In the genomic region with DNA sequence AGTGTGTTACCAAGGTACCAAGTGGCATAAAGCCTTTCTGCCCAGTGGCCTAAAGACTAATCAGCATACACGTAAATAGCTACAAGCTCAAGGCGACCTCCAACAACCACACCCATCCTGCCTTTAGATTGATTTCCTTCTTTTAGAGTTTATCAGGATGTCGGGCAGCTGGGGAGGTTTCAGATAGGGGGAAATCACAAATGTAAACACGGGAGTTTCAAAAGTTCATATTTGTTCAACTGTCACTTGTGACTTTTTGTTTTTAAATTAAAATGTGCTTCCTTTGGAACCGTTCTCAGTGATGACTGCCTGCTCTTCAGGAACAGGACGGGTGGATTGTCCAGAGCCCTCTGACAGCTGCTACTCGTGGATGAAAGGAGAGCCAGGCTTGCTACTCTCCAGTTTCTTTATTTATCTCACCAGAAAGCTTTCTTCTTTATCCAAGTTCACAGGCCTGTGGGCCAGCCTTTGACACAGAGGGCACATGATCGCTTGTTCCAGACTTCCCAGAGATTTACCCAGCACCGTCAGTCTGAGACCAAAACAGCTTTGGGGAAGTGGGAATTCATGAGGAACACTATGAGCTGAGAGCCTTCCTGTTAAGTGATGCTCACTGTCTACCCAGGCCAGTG, we compare ENCODE assay signal across 17 mouse cellular contexts. TPM values are rescaled to one million over a fixed set of nuclear protein-coding genes. Genes with fewer than 3 reads are reported as not detected.
DNase-seq lines count a peak whose midpoint lies in the region; ATAC-seq and TF ChIP-seq lines count a peak whose summit lies in the region.
"Had no signal": no experiment of that assay in that cellular context is flagged by ENCODE, and none has a peak within 500 bp of the region (broad histone marks: within the 10 kb centered on the region; RNA-seq: fewer than 3 reads in every experiment).

No protein-coding gene starts in this region.

- ATAC-seq in intestine, embryonic 16.5 days, result 0 out of 2 replicates have a peak, but pooled peaks have one; percentile 33
- no peak for ATAC-seq in intestine, embryonic 15.5 days
- no peak for ATAC-seq in heart, embryonic 14.5 days (ENCODE audit: insufficient number of reproducible peaks, insufficient read depth, low FRiP score, low read depth)
- peak; percentile 74 for ATAC-seq in lung, postnatal 0 days
- no peak for ATAC-seq in midbrain, embryonic 16.5 days
- ATAC-seq: activated CD4-positive, CD25-positive, alpha-beta regulatory T cell, adult 4 months; inflammation-experienced regulatory T-cells, adult 6 months had no signal

- no peaks in the 10 kb centered on the region for H3K4me1 ChIP-seq in intestine, embryonic 16.5 days (ENCODE audit: control insufficient read depth, insufficient read depth, low read length)
- H3K4me1 ChIP-seq in intestine, embryonic 15.5 days (replicated peaks), result no peaks in the 10 kb centered on the region
- peaks cover 5 to 21% of the 10 kb centered on the region in 2 experiments; a peak in 2 of 4 replicates for H3K4me1 ChIP-seq in heart, embryonic 14.5 days (ENCODE audit: control insufficient read depth in 2 of 2, insufficient read depth in 2 of 2, low read length in 2 of 2)
- 0 out of 2 replicates have a peak, but pooled peaks cover 2% of the 10 kb centered on the region for H3K4me1 ChIP-seq in lung, postnatal 0 days (ENCODE audit: insufficient read depth, low read depth, low read length)
- H3K4me1 ChIP-seq in midbrain, embryonic 16.5 days (ENCODE audit: control insufficient read depth, insufficient read depth, low read length), result no peaks in the 10 kb centered on the region
- H3K4me1 ChIP-seq: midbrain, embryonic 12.5 days; neural tube, embryonic 15.5 days had no signal

- H3K4me3 ChIP-seq in intestine, embryonic 16.5 days (ENCODE audit: low read length), result no peak overlapping the region
- no peak overlapping the region for H3K4me3 ChIP-seq in intestine, embryonic 15.5 days (replicated peaks)
- no peak overlapping the region for H3K4me3 ChIP-seq in heart, embryonic 14.5 days (ENCODE audit: control insufficient read depth in 1 of 2, insufficient read depth in 1 of 2, low read depth in 1 of 2, low read length in 2 of 2)
- no peak overlapping the region for H3K4me3 ChIP-seq in lung, postnatal 0 days (ENCODE audit: low read depth, low read length)
- H3K4me3 ChIP-seq in midbrain, embryonic 16.5 days (ENCODE audit: low read depth, low read length), result no peak overlapping the region
- H3K4me3 ChIP-seq: midbrain, embryonic 12.5 days; neural tube, embryonic 15.5 days had no signal

- H3K9me3 ChIP-seq in intestine, embryonic 16.5 days (ENCODE audit: control insufficient read depth, low read length), result no peaks in the 10 kb centered on the region
- H3K9me3 ChIP-seq in intestine, embryonic 15.5 days, result no peaks in the 10 kb centered on the region
- H3K9me3 ChIP-seq in heart, embryonic 14.5 days (ENCODE audit: control insufficient read depth, low read length), result no peaks in the 10 kb centered on the region
- H3K9me3 ChIP-seq in lung, postnatal 0 days (ENCODE audit: low read length), result no peaks in the 10 kb centered on the region
- no peaks in the 10 kb centered on the region for H3K9me3 ChIP-seq in midbrain, embryonic 16.5 days (replicated peaks; ENCODE audit: control insufficient read depth, low read length, poor library complexity, severe bottlenecking)
- H3K9me3 ChIP-seq: neural tube, embryonic 15.5 days had no signal

- no peak overlapping the region for H3K4me2 ChIP-seq in intestine, embryonic 16.5 days (ENCODE audit: low read depth, low read length)
- no peak overlapping the region for H3K4me2 ChIP-seq in intestine, embryonic 15.5 days (replicated peaks)
- H3K4me2 ChIP-seq in heart, embryonic 14.5 days (ENCODE audit: low read length), result peak overlapping the region; percentile 13; the same call in 1 of the 2 replicates
- no peak overlapping the region for H3K4me2 ChIP-seq in lung, postnatal 0 days (replicated peaks; ENCODE audit: low read depth, low read length)
- H3K4me2 ChIP-seq in midbrain, embryonic 16.5 days (ENCODE audit: low read length), result no peak overlapping the region
- H3K4me2 ChIP-seq: midbrain, embryonic 12.5 days; neural tube, embryonic 15.5 days had no signal

- TF ChIP-seq EP300 in lung, postnatal 0 days (IDR thresholded peaks at IDR 0.05), result peak; percentile 93

- no peak for TF ChIP-seq CTCF in lung, postnatal 0 days (IDR thresholded peaks at IDR 0.05)

- intact Hi-C loops in left cerebral cortex, postnatal 36 days (cut with DNase I), result no loop called here

- no peaks in the 10 kb centered on the region for H3K27me3 ChIP-seq in intestine, embryonic 16.5 days (replicated peaks; ENCODE audit: control insufficient read depth, insufficient read depth, low read length)
- H3K27me3 ChIP-seq in intestine, embryonic 15.5 days (replicated peaks), result no peaks in the 10 kb centered on the region
- H3K27me3 ChIP-seq in heart, embryonic 14.5 days (ENCODE audit: control insufficient read depth, insufficient read depth, low read length), result no peaks in the 10 kb centered on the region
- H3K27me3 ChIP-seq in lung, postnatal 0 days (replicated peaks; ENCODE audit: insufficient read depth, low read length), result no peaks in the 10 kb centered on the region
- no peaks in the 10 kb centered on the region for H3K27me3 ChIP-seq in midbrain, embryonic 16.5 days (ENCODE audit: control insufficient read depth, insufficient read depth, low read depth, low read length)
- H3K27me3 ChIP-seq: CH12.LX; midbrain, embryonic 12.5 days; neural tube, embryonic 15.5 days had no signal

- H3K36me3 ChIP-seq in intestine, embryonic 16.5 days (ENCODE audit: control insufficient read depth, insufficient read depth, low read length), result no peaks in the 10 kb centered on the region
- H3K36me3 ChIP-seq in intestine, embryonic 15.5 days, result no peaks in the 10 kb centered on the region
- H3K36me3 ChIP-seq in heart, embryonic 14.5 days (ENCODE audit: control insufficient read depth, insufficient read depth, low read length), result 0 out of 2 replicates have a peak, but pooled peaks cover 4% of the 10 kb centered on the region
- H3K36me3 ChIP-seq in lung, postnatal 0 days (ENCODE audit: insufficient read depth, low read length), result no peaks in the 10 kb centered on the region
- H3K36me3 ChIP-seq in midbrain, embryonic 16.5 days (ENCODE audit: control insufficient read depth, insufficient read depth, low read length), result 0 out of 2 replicates have a peak, but pooled peaks cover 4% of the 10 kb centered on the region
- H3K36me3 ChIP-seq: midbrain, embryonic 12.5 days had no signal

- 31% methylated on average over 9 of the region's 9 CpGs for WGBS in intestine, embryonic 16.5 days
- WGBS in intestine, embryonic 15.5 days, result 23% methylated on average over 9 of the region's 9 CpGs
- WGBS in heart, embryonic 14.5 days, result 5% methylated on average over 9 of the region's 9 CpGs
- 16% methylated on average over 9 of the region's 9 CpGs for WGBS in lung, postnatal 0 days
- WGBS in midbrain, embryonic 16.5 days, result 48% methylated on average over 9 of the region's 9 CpGs

- no peak overlapping the region for H3K9ac ChIP-seq in intestine, embryonic 16.5 days (ENCODE audit: low read depth, low read length)
- H3K9ac ChIP-seq in intestine, embryonic 15.5 days, result no peak overlapping the region
- H3K9ac ChIP-seq in heart, embryonic 14.5 days (ENCODE audit: low read length), result no peak overlapping the region; the same call in 1 of the 2 replicates
- no peak overlapping the region for H3K9ac ChIP-seq in lung, postnatal 0 days (replicated peaks; ENCODE audit: low read depth)
- no peak overlapping the region for H3K9ac ChIP-seq in midbrain, embryonic 16.5 days (ENCODE audit: low read depth, low read length)
- H3K9ac ChIP-seq: midbrain, embryonic 12.5 days; neural tube, embryonic 15.5 days had no signal

- DNase-seq in ZHBTc4 (ENCODE audit: low read depth, low spot score), result peak; percentile 28
- DNase-seq in lung, postnatal 0 days (ENCODE audit: low spot score), result peak; percentile 76
- DNase-seq in left cerebral cortex, postnatal 36 days (ENCODE audit: low spot score in 2 of 2), result no peak
- no peak for DNase-seq in left cerebral cortex, adult 9 months (ENCODE audit: low spot score in 2 of 2)
- DNase-seq: cerebellum, adult 11-12 months; thymus, postnatal 14 days had no signal

- H3K27ac ChIP-seq in intestine, embryonic 16.5 days (ENCODE audit: low read length), result no peak overlapping the region
- H3K27ac ChIP-seq in intestine, embryonic 15.5 days, result no peak overlapping the region
- peak overlapping the region; percentile 4 to 59; a peak in 1 of 4 replicates for H3K27ac ChIP-seq in heart, embryonic 14.5 days (replicated peaks in 1 of 2; ENCODE audit: control insufficient read depth in 1 of 2, insufficient read depth in 1 of 2, low read depth in 2 of 2, low read length in 2 of 2)
- peak overlapping the region; percentile 57 for H3K27ac ChIP-seq in lung, postnatal 0 days (ENCODE audit: low read length)
- no peak overlapping the region for H3K27ac ChIP-seq in midbrain, embryonic 16.5 days (ENCODE audit: low read length)
- H3K27ac ChIP-seq: midbrain, embryonic 12.5 days; neural tube, embryonic 15.5 days had no signal

RNA-seq across cellular contexts. Expression of a gene that starts 23.0 kb away (rescaled TPM):
- polyA plus RNA-seq in intestine, embryonic 16.5 days (2015; fragmentation: Nextera tagmentation; extraction: Ambion mirVana), result 0.05 TPM in 1 of 2 replicates, not detected in the other
- polyA plus RNA-seq in intestine, embryonic 15.5 days (2015; fragmentation: Nextera tagmentation; extraction: Ambion mirVana), result not detected in 2 replicates
- polyA plus RNA-seq in heart, embryonic 14.5 days (2014; fragmentation: Nextera tagmentation; extraction: Ambion mirVana), result not detected in 2 replicates
- polyA plus RNA-seq in lung, postnatal 0 days (2015; fragmentation: Nextera tagmentation; extraction: Ambion mirVana), result not detected in 2 replicates
- not detected in 2 replicates for polyA plus RNA-seq in midbrain, embryonic 16.5 days (2015; fragmentation: Nextera tagmentation; extraction: Ambion mirVana)
- not detected for total RNA-seq in left cerebral cortex, postnatal 36 days (2021)
- total RNA-seq: CH12.LX had no signal
- polyA plus RNA-seq: activated CD4-positive, CD25-positive, alpha-beta regulatory T cell, adult 4 months; inflammation-experienced regulatory T-cells, adult 6 months; limb, embryonic 11.5 days; midbrain, embryonic 12.5 days; neural tube, embryonic 15.5 days; small intestine, adult 2 months had no signal

RNA-seq across cellular contexts. Expression of a gene that starts 33.1 kb away (rescaled TPM):
- polyA plus RNA-seq in intestine, embryonic 16.5 days (2015; fragmentation: Nextera tagmentation; extraction: Ambion mirVana), result 7.2 and 7.8 TPM in 2 replicates
- 7.9 and 8.2 TPM in 2 replicates for polyA plus RNA-seq in intestine, embryonic 15.5 days (2015; fragmentation: Nextera tagmentation; extraction: Ambion mirVana)
- 17.3 and 17.8 TPM in 2 replicates for polyA plus RNA-seq in heart, embryonic 14.5 days (2014; fragmentation: Nextera tagmentation; extraction: Ambion mirVana)
- polyA plus RNA-seq in lung, postnatal 0 days (2015; fragmentation: Nextera tagmentation; extraction: Ambion mirVana), result 32.0 and 33.3 TPM in 2 replicates
- 7.1 and 7.3 TPM in 2 replicates for polyA plus RNA-seq in midbrain, embryonic 16.5 days (2015; fragmentation: Nextera tagmentation; extraction: Ambion mirVana)
- total RNA-seq in left cerebral cortex, postnatal 36 days (2021), result 1 to 10 TPM; 3.4 to 3.9 TPM

Comparison
In these comparisons a context has a peak if more than half of its experiments do, and no peak if none do; other contexts are left out.
1. ATAC-seq: peak in intestine, embryonic 16.5 days (single experiment) and lung, postnatal 0 days (single experiment); none in intestine, embryonic 15.5 days (single experiment), heart, embryonic 14.5 days (single experiment) and midbrain, embryonic 16.5 days (single experiment).
2. H3K27ac ChIP-seq: peak in heart, embryonic 14.5 days (2 of 2) and lung, postnatal 0 days (single experiment); none in intestine, embryonic 16.5 days (single experiment), intestine, embryonic 15.5 days (single experiment) and midbrain, embryonic 16.5 days (single experiment).
3. DNase-seq: peak in ZHBTc4 (single experiment) and lung, postnatal 0 days (single experiment); none in left cerebral cortex, postnatal 36 days (0 of 2) and left cerebral cortex, adult 9 months (0 of 2).